Mouse (Mus musculus) layer of hippocampus, adult 11-12 months (tissue): ENCODE measurements at regions not wholly inside any gene's neighbourhood (a gene's known extent, or its start where the extent isn't known, plus 50 kb on each side); places are given as distances from the start of the nearest gene placed in this dataset.

ENCODE experiments used
- DNase-seq: peaks from one replicate; pipeline ENCODE4 v3.0.0; 2022; ENCODE audit warnings: low spot score

- no peak for DNase-seq
Observed at GRCm38 (mm10) chr8:26443735-26444134, 324.4 kb downstream of the Gm45692 start.

GRCm38 (mm10) chr8:26445991-26446390 lies 326.7 kb downstream of the Gm45692 start:
- DNase-seq = no peak

GRCm38 (mm10) chr8:26447886-26448640 lies 328.7 kb downstream of the Gm45692 start:
- no peak for DNase-seq

- no peak for DNase-seq
Observed at GRCm38 (mm10) chr8:26449291-26449690, 330.0 kb downstream of the Gm45692 start.

- no peak for DNase-seq
Observed at GRCm38 (mm10) chr8:26450543-26450942, 331.2 kb downstream of the Gm45692 start.

- no peak for DNase-seq
Observed at GRCm38 (mm10) chr8:26452976-26453573, 333.7 kb downstream of the Gm45692 start.

GRCm38 (mm10) chr8:26465346-26465745 lies 346.0 kb downstream of the Gm45692 start:
- no peak for DNase-seq

- DNase-seq = no peak
Observed at GRCm38 (mm10) chr8:26468441-26468840, 349.1 kb downstream of the Gm45692 start.

- DNase-seq = no peak
Observed at GRCm38 (mm10) chr8:26469705-26470104, 350.4 kb downstream of the Gm45692 start.

- DNase-seq = no peak
Observed at GRCm38 (mm10) chr8:26471811-26472550, 352.6 kb downstream of the Gm45692 start.

GRCm38 (mm10) chr8:26484749-26485148 lies 365.4 kb downstream of the Gm45692 start:
- no peak for DNase-seq

- no peak for DNase-seq
Observed at GRCm38 (mm10) chr8:26487866-26488265, 368.5 kb downstream of the Gm45692 start.

- no peak for DNase-seq
Observed at GRCm38 (mm10) chr8:26488590-26488989, 369.3 kb downstream of the Gm45692 start.

- no peak for DNase-seq
Observed at GRCm38 (mm10) chr8:26501196-26501813, 382.0 kb downstream of the Gm45692 start.

GRCm38 (mm10) chr8:26501814-26502572 lies 382.7 kb downstream of the Gm45692 start:
- no peak for DNase-seq

GRCm38 (mm10) chr8:26502772-26503171 lies 383.4 kb downstream of the Gm45692 start:
- no peak for DNase-seq

- no peak for DNase-seq
Observed at GRCm38 (mm10) chr8:26503918-26504317, 384.6 kb downstream of the Gm45692 start.

- no peak for DNase-seq
Observed at GRCm38 (mm10) chr8:26504319-26505035, 385.1 kb downstream of the Gm45692 start.

- DNase-seq = no peak
Observed at GRCm38 (mm10) chr8:26507611-26508070, 388.3 kb downstream of the Gm45692 start.

- no peak for DNase-seq
Observed at GRCm38 (mm10) chr8:26509254-26509653, 389.9 kb downstream of the Gm45692 start.

- no peak for DNase-seq
Observed at GRCm38 (mm10) chr8:26513001-26513400, 393.7 kb downstream of the Gm45692 start.
